Mouse (Mus musculus) E14TG2a.4 (cell line): ENCODE data around the gene Lpp.

Source experiments
- CTCF ChIP-seq: conservative IDR thresholded peaks from 2 replicates; pipeline ENCODE4 v1.5.1; 2014; ENCODE audit warnings: low read length
- POU5F1 ChIP-seq: IDR thresholded peaks from 2 replicates; pipeline ENCODE4 v1.6.1; 2014; ENCODE audit warnings: low read length, borderline replicate concordance

DNA sequence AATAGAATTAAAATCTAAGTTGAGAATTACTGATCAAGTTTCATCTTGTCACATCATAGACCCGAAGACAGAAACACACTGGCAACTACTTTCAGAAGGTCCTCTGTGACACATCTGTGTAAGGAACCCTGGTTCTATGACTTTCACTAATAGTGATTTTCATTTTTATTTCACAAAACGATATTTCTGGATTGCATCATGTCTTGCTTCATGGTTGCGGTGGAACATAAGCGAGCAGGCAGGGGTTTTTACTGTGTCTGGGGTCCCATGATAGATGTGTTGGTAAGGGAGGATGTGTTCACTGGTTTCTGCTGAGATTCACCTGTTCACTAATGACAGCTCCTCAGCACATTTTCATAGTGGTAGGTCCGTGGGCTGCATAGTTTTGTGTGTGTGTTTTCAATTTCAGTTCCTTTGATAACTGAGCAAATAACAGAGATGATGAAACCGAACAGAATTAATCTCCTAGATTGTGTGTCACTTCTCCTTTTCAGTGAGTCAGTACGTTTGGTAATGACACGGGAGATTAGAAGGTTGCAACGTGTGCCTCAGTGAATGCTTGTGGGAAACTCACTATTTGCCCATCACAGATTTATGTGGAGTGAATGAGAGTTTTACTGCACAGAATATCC is 466.3 kb downstream of the Lpp start:
- TF ChIP-seq CTCF = no peak
- TF ChIP-seq POU5F1 = no peak
